Mouse (Mus musculus): ENCODE data around the gene Rpl7l1. TPM values are rescaled to one million over a fixed set of nuclear protein-coding genes. Genes with fewer than 3 reads are reported as not detected.
A peak's percentile ranks its signal among the peaks of the same experiment; 100 is the strongest.

Gene Rpl7l1
- polyA plus RNA-seq, 1 experiment from 2014 or later, result 85.1 TPM

DNA sequence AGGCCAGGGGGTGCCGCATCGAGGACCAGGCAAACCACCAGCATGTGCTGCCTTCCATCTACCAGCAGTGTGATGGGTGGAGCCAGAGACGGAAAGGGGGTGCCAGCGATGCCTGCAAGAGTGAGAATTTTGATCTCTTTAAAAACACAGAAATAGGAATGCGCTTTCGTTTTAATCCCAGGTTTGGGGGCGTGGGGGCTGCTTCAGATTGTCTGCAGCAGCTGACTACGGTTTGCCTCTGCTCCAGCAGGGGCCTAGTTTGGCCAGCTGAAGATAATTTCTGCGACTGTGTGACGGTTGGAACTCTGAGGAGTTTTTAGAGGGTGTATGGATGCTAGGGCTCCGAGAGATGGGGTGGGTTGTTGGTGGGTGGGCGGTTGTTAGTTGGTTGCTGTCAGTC is 23.7 kb downstream of the Rpl7l1 start:
- Histone ChIP-seq H3K4me1 (no peaks in the 10 kb centered on the region), H3K4me3 (no peak overlapping the region), H3K9me3 (no peaks in the 10 kb centered on the region), H3K9ac (no peak overlapping the region), H3K27me3 (replicated peaks) (no peaks in the 10 kb centered on the region), H3K4me2 (no peak overlapping the region), H3K36me3 (no peaks in the 10 kb centered on the region), H3K27ac (replicated peaks) (no peak overlapping the region)
- WGBS, result 75% methylated on average over 12 of the region's 12 CpGs
- ATAC-seq (ENCODE audit: extremely low read depth, insufficient number of reproducible peaks, low FRiP score, low TSS enrichment), result no peak

- Histone ChIP-seq H3K9me3 (no peaks in the 10 kb centered on the region), H3K4me3 (peak within 1 kb of the TSS; percentile 85), H3K9ac (peak within 1 kb of the TSS; percentile 90), H3K36me3 (peaks cover 9% of the 10 kb centered on the region), H3K27ac (replicated peaks) (peak within 1 kb of the TSS; percentile 89), H3K4me2 (peak within 1 kb of the TSS; percentile 84), H3K27me3 (replicated peaks) (no peaks in the 10 kb centered on the region), H3K4me1 (peaks cover 16% of the 10 kb centered on the region)
- ATAC-seq (ENCODE audit: extremely low read depth, insufficient number of reproducible peaks, low FRiP score, low TSS enrichment), result peak; percentile 99
- under 1% methylated on average over 58 of the region's 58 CpGs for WGBS
Measured at GRCm38 (mm10) chr17:46751794-46752556, 30.5 kb downstream of the Rpl7l1 start, which contains the start of gene Cnpy3. TSS of gene Cnpy3 (minus strand) at chr17:46752214.

DNA sequence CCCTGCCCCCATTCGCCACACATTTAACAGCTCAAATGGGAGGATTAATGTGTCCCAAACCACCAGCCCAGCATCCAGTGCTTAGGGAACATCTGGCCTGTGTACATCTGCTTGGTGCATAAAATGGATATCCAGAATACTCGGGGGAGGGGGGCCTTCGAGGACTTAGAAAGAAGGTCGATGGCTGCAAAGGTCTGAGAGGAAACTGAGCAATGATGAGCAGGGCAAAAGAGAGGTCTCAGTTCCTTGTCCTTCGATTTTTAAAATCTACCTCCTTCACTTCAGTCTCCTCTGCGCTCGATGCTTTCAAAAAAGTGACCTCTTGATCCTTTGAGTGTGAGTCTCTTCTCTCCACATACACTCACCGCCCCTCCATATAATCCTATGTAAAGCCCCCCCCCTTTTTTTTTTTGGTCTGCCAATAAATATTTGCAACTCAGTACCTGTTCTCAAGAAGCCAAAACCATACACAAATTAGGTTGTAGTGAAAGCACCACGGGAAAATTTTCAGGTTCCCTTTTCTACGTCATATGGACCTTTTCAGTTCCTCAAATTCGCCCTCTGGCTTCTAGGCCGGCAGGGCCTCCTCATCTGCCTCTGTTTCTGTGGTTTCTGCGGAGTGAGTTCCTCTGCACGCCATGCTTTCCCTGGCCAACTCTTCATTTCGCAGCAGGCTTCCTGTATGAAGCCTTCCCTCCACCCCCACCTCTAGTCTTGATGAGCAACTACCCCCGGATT is 31.2 kb downstream of the Rpl7l1 start:
- WGBS, result 28% methylated on average over 16 of the region's 16 CpGs
- H3K36me3 ChIP-seq, result peaks cover 17% of the 10 kb centered on the region
- no peaks in the 10 kb centered on the region for H3K27me3 ChIP-seq (replicated peaks)
- peak overlapping the region; percentile 89 for H3K27ac ChIP-seq (replicated peaks)
- peaks cover 16% of the 10 kb centered on the region for H3K4me1 ChIP-seq
- peak overlapping the region; percentile 90 for H3K9ac ChIP-seq
- ATAC-seq (ENCODE audit: extremely low read depth, insufficient number of reproducible peaks, low FRiP score, low TSS enrichment), result no peak
- H3K9me3 ChIP-seq, result no peaks in the 10 kb centered on the region
- peak overlapping the region; percentile 84 for H3K4me2 ChIP-seq
- peak overlapping the region; percentile 85 for H3K4me3 ChIP-seq

- Histone ChIP-seq H3K27ac (replicated peaks) (no peak overlapping the region), H3K27me3 (replicated peaks) (no peaks in the 10 kb centered on the region), H3K4me1 (peaks cover 16% of the 10 kb centered on the region), H3K4me3 (peak overlapping the region; percentile 85), H3K9me3 (no peaks in the 10 kb centered on the region), H3K9ac (peak overlapping the region; percentile 90; the same call in 1 of the 2 replicates), H3K4me2 (peak overlapping the region; percentile 84), H3K36me3 (peaks cover 23% of the 10 kb centered on the region)
- no peak for ATAC-seq (ENCODE audit: extremely low read depth, insufficient number of reproducible peaks, low FRiP score, low TSS enrichment)
- WGBS, result 94% methylated on average over 4 of the region's 4 CpGs
Measured at GRCm38 (mm10) chr17:46750580-46750979, 31.9 kb downstream of the Rpl7l1 start.

DNA sequence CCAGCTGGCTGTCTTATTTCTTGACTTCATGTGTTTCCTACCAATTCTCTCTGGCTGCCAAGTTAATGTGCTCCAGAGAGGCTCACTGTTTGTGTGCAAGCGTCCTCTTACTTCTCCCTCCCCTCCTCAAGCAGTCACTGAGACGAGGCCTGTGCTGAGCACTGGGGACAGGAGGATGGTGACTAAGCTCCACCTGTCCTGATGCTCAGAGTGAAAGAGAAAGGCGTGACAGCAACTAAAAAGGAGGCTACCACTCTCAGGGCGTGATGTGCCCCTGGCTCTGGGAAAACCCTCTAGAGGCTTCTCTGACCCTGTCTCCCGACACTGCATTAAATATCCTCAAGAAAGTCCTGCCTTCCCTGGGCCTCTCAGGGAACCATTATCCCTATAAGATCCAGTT is 33.2 kb downstream of the Rpl7l1 start:
- no peaks in the 10 kb centered on the region for H3K27me3 ChIP-seq (replicated peaks)
- peaks cover 32% of the 10 kb centered on the region for H3K36me3 ChIP-seq
- peaks cover 16% of the 10 kb centered on the region for H3K4me1 ChIP-seq
- no peak for ATAC-seq (ENCODE audit: extremely low read depth, insufficient number of reproducible peaks, low FRiP score, low TSS enrichment)
- H3K27ac ChIP-seq (replicated peaks), result no peak overlapping the region
- 91% methylated on average over 5 of the region's 5 CpGs for WGBS
- no peak overlapping the region for H3K9ac ChIP-seq
- H3K4me3 ChIP-seq, result no peak overlapping the region
- no peaks in the 10 kb centered on the region for H3K9me3 ChIP-seq
- no peak overlapping the region for H3K4me2 ChIP-seq

- Histone ChIP-seq H3K9ac (no peak overlapping the region), H3K4me2 (no peak overlapping the region), H3K27me3 (replicated peaks) (no peaks in the 10 kb centered on the region), H3K27ac (replicated peaks) (no peak overlapping the region), H3K4me3 (no peak overlapping the region), H3K4me1 (peaks cover 16% of the 10 kb centered on the region), H3K9me3 (no peaks in the 10 kb centered on the region), H3K36me3 (peaks cover 47% of the 10 kb centered on the region)
- WGBS, result 82% methylated on average over 2 of the region's 2 CpGs
- ATAC-seq (ENCODE audit: extremely low read depth, insufficient number of reproducible peaks, low FRiP score, low TSS enrichment), result no peak
Measured at GRCm38 (mm10) chr17:46747806-46748205, 34.7 kb downstream of the Rpl7l1 start.

- H3K4me2 ChIP-seq, result no peak overlapping the region
- no peaks in the 10 kb centered on the region for H3K9me3 ChIP-seq
- H3K4me1 ChIP-seq, result peaks cover 13% of the 10 kb centered on the region
- H3K4me3 ChIP-seq, result no peak overlapping the region
- ATAC-seq (ENCODE audit: extremely low read depth, insufficient number of reproducible peaks, low FRiP score, low TSS enrichment), result no peak
- WGBS, result 75% methylated on average over 8 of the region's 8 CpGs
- H3K27ac ChIP-seq (replicated peaks), result no peak overlapping the region
- H3K27me3 ChIP-seq (replicated peaks), result no peaks in the 10 kb centered on the region
- peaks cover 51% of the 10 kb centered on the region for H3K36me3 ChIP-seq
- H3K9ac ChIP-seq, result no peak overlapping the region
Measured at GRCm38 (mm10) chr17:46747234-46747633, 35.2 kb downstream of the Rpl7l1 start.

- no peak for ATAC-seq (ENCODE audit: extremely low read depth, insufficient number of reproducible peaks, low FRiP score, low TSS enrichment)
- Histone ChIP-seq H3K27ac (replicated peaks) (no peak overlapping the region), H3K9me3 (no peaks in the 10 kb centered on the region), H3K36me3 (peaks cover 55% of the 10 kb centered on the region), H3K9ac (no peak overlapping the region), H3K4me2 (no peak overlapping the region), H3K27me3 (replicated peaks) (no peaks in the 10 kb centered on the region), H3K4me3 (no peak overlapping the region), H3K4me1 (peaks cover 3% of the 10 kb centered on the region)
- 93% methylated on average over 2 of the region's 2 CpGs for WGBS
Measured at GRCm38 (mm10) chr17:46745506-46745905, 37.0 kb downstream of the Rpl7l1 start.

GRCm38 (mm10) chr17:46742986-46743385 is 39.5 kb downstream of the Rpl7l1 start:
- no peaks in the 10 kb centered on the region for H3K4me1 ChIP-seq
- no peak overlapping the region for H3K9ac ChIP-seq
- no peak overlapping the region for H3K4me2 ChIP-seq
- peaks cover 60% of the 10 kb centered on the region for H3K36me3 ChIP-seq
- 87% methylated on average over 9 of the region's 9 CpGs for WGBS
- no peak overlapping the region for H3K27ac ChIP-seq (replicated peaks)
- no peaks in the 10 kb centered on the region for H3K27me3 ChIP-seq (replicated peaks)
- no peak overlapping the region for H3K4me3 ChIP-seq
- ATAC-seq (ENCODE audit: extremely low read depth, insufficient number of reproducible peaks, low FRiP score, low TSS enrichment), result no peak
- no peaks in the 10 kb centered on the region for H3K9me3 ChIP-seq

- ATAC-seq (ENCODE audit: extremely low read depth, insufficient number of reproducible peaks, low FRiP score, low TSS enrichment), result no peak
- whole genome bisulfite sequencing, result 83% methylated on average over 6 of the region's 6 CpGs
- H3K4me1 ChIP-seq, result no peaks in the 10 kb centered on the region
- H3K27me3 ChIP-seq (replicated peaks), result no peaks in the 10 kb centered on the region
- no peaks in the 10 kb centered on the region for H3K9me3 ChIP-seq
- H3K9ac ChIP-seq, result no peak overlapping the region
- no peak overlapping the region for H3K4me2 ChIP-seq
- H3K4me3 ChIP-seq, result no peak overlapping the region
- peaks cover 60% of the 10 kb centered on the region for H3K36me3 ChIP-seq
- no peak overlapping the region for H3K27ac ChIP-seq (replicated peaks)
Measured at GRCm38 (mm10) chr17:46741305-46741704, 41.2 kb downstream of the Rpl7l1 start.

- Histone ChIP-seq H3K4me1 (no peaks in the 10 kb centered on the region), H3K36me3 (peaks cover 34% of the 10 kb centered on the region), H3K9me3 (no peaks in the 10 kb centered on the region), H3K27me3 (replicated peaks) (no peaks in the 10 kb centered on the region), H3K4me2 (no peak overlapping the region), H3K27ac (replicated peaks) (no peak overlapping the region), H3K9ac (no peak overlapping the region), H3K4me3 (no peak overlapping the region)
- WGBS, result 62% methylated on average over 8 of the region's 10 CpGs
- no peak for ATAC-seq (ENCODE audit: extremely low read depth, insufficient number of reproducible peaks, low FRiP score, low TSS enrichment)
Measured at GRCm38 (mm10) chr17:46736160-46736559, 46.3 kb downstream of the Rpl7l1 start.

All from heart, embryonic 13.5 days (tissue).